Mouse (Mus musculus): ENCODE data around the gene Ccdc80.

DNA sequence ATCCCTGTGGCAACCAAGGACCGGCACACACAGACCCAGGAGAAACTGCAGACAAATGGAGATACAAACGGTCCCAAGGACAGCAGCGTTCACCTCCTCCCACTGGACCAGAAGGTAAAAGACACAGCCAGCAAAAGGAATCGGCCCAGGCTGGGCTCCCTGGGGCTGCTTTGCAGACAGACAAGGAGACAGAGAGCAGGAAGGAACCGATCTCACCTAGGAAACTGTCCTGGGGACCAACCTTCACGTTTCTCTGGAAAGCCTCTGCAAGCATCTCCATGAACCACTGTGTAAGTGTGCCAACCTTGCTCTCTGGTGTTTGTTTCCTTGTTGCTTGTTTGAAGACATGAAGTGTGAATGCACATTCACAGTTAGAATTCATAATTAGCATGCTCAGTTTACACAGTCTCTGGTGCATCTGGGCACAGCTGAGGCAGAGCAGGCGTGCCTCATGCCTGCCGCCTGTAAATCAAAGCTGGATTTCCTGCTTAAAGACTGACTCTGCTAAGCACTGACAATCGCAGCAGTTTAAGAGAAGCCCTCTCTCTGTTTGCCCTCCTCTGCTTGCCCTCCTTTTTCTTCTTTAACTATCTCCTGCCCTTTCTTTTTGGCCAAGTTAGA lies 1.0 kb downstream of the Ccdc80 start:
- TF ChIP-seq TAL1 (conservative IDR thresholded peaks at IDR 0.05; ENCODE audit: low read depth, low read length) = no peak
- TF ChIP-seq CTCF (IDR thresholded peaks at IDR 0.05; ENCODE audit: low read depth, low read length) = no peak

Data from G1E (cell line).